Mouse (Mus musculus): ENCODE data around the gene Cog7.

GRCm38 (mm10) chr7:121941016-121941415 is 40.5 kb downstream of the Cog7 start:
- TF ChIP-seq CTCF (IDR thresholded peaks at IDR 0.05; ENCODE audit: control insufficient read depth, insufficient read depth, insufficient replicate concordance, low read depth, low read length) (no peak), POLR2A (IDR thresholded peaks at IDR 0.05; ENCODE audit: control insufficient read depth, low read depth, low read length) (no peak)

Data from testis, adult 2 months (tissue).